Mouse (Mus musculus) heart, postnatal 0 days (tissue): ENCODE measurements around the gene Lamtor2.

ENCODE experiments used
- CTCF ChIP-seq: IDR thresholded peaks from 2 replicates; pipeline ENCODE4 v1.5.1; 2016; ENCODE audit warnings: antibody characterized with exemption, control low read depth, low read depth
- EP300 ChIP-seq: IDR thresholded peaks from 2 replicates; pipeline ENCODE4 v1.6.1; 2016; ENCODE audit warnings: antibody characterized with exemption, low read depth

DNA sequence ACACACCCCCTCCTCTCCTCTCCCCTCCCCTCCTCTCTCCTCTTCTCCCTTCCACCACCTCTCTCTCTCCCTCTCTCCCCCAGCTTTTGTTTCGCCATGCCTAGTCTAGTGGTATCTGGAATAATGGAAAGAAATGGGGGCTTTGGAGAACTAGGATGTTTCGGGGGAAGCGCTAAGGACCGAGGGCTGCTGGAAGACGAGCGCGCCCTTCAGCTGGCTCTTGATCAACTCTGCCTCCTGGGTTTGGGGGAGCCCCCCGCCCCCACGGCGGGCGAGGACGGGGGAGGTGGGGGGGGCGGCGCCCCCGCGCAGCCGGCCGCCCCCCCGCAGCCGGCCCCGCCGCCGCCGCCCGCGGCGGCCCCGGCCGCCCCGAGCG lies 20.6 kb downstream of the Lamtor2 start, which contains the start of gene Mex3a:
- TF ChIP-seq CTCF (no peak), EP300 (no peak)
